Mouse (Mus musculus) ovary, postnatal 10 days (tissue): ENCODE data around the gene Slc9a8.

Experiments
- DNase-seq: peaks from one replicate; pipeline ENCODE4 v3.0.0; 2022; ENCODE audit warnings: low spot score

Slc9a8 gene

GRCm38 (mm10) chr2:167415970-167416563, 5.4 kb upstream of the Slc9a8 start:
- DNase-seq = no peak

GRCm38 (mm10) chr2:167417048-167417447, 4.5 kb upstream of the Slc9a8 start:
- DNase-seq = no peak

- peak; percentile 48 for DNase-seq
Measured at GRCm38 (mm10) chr2:167417694-167418093, 3.8 kb upstream of the Slc9a8 start.

- peak; percentile 38 for DNase-seq
Measured at GRCm38 (mm10) chr2:167419204-167419603, 2.3 kb upstream of the Slc9a8 start.

- DNase-seq = no peak
Measured at GRCm38 (mm10) chr2:167420811-167421241, 686 bp upstream of the Slc9a8 start.

- no peak for DNase-seq
Measured at GRCm38 (mm10) chr2:167422150-167422470, 598 bp downstream of the Slc9a8 start.

- no peak for DNase-seq
Measured at GRCm38 (mm10) chr2:167423031-167423611, 1.6 kb downstream of the Slc9a8 start.

- no peak for DNase-seq
Measured at GRCm38 (mm10) chr2:167424040-167424439, 2.5 kb downstream of the Slc9a8 start.

- no peak for DNase-seq
Measured at GRCm38 (mm10) chr2:167424516-167424915, 3.0 kb downstream of the Slc9a8 start.

- no peak for DNase-seq
Measured at GRCm38 (mm10) chr2:167425407-167425806, 3.9 kb downstream of the Slc9a8 start.

GRCm38 (mm10) chr2:167429596-167429995, 8.1 kb downstream of the Slc9a8 start:
- no peak for DNase-seq

- DNase-seq = no peak
Measured at GRCm38 (mm10) chr2:167430737-167431417, 9.4 kb downstream of the Slc9a8 start.

GRCm38 (mm10) chr2:167431418-167431776, 9.9 kb downstream of the Slc9a8 start:
- DNase-seq = no peak

GRCm38 (mm10) chr2:167434570-167434969, 13.1 kb downstream of the Slc9a8 start:
- DNase-seq = no peak

GRCm38 (mm10) chr2:167435631-167436030, 14.1 kb downstream of the Slc9a8 start:
- DNase-seq = no peak

- DNase-seq = no peak
Measured at GRCm38 (mm10) chr2:167436371-167436770, 14.9 kb downstream of the Slc9a8 start.

- no peak for DNase-seq
Measured at GRCm38 (mm10) chr2:167439422-167439821, 17.9 kb downstream of the Slc9a8 start.

GRCm38 (mm10) chr2:167443411-167444193, 22.1 kb downstream of the Slc9a8 start:
- DNase-seq = no peak

- no peak for DNase-seq
Measured at GRCm38 (mm10) chr2:167445911-167446780, 24.6 kb downstream of the Slc9a8 start.

GRCm38 (mm10) chr2:167447207-167447606, 25.7 kb downstream of the Slc9a8 start:
- DNase-seq = no peak

GRCm38 (mm10) chr2:167447629-167448028, 26.1 kb downstream of the Slc9a8 start:
- no peak for DNase-seq
